Mouse (Mus musculus) activated CD4-positive, CD25-positive, alpha-beta regulatory T cell (primary cell): Measurements from ENCODE around the gene 4933424G06Rik. TPM values are rescaled to one million over a fixed set of nuclear protein-coding genes. Genes with fewer than 3 reads are reported as not detected.

Experiments used
- polyA plus RNA-seq, 2 experiments: library from polyadenylated mRNA; unstranded; fragments of 100-300 nt; shearing (Covaris generic); gene quantifications; one replicate each; pipeline ENCODE4 v1.2.1; 2017

Gene 4933424G06Rik
- under 1 TPM in 1 of 2 experiments, not detected in 1; 0.28 TPM for polyA plus RNA-seq

DNA sequence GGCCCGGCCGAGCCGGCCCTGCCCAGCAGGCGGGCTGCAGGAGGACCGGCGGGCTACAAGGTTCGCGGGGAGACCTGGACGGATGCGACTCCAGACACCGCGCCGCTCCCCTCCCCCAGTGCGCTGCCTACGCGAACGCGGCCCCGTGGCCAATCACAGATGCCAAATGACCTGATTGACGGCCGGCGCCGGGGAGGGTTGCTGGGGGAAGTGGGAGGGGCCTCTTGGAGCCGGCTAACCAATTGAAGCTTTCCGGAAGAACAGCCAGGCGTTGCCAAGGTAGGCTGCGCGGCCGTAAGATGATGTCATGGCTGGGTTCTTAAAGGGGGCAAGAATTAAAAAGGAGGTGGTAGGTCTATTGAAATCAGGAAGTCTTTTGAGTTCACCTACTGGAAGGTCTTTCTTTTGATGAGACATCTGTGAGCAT, at the start of gene 4933424G06Rik:
TSS of gene 4933424G06Rik (plus strand) at position 296 of the 427 bp plus-strand sequence.

DNA sequence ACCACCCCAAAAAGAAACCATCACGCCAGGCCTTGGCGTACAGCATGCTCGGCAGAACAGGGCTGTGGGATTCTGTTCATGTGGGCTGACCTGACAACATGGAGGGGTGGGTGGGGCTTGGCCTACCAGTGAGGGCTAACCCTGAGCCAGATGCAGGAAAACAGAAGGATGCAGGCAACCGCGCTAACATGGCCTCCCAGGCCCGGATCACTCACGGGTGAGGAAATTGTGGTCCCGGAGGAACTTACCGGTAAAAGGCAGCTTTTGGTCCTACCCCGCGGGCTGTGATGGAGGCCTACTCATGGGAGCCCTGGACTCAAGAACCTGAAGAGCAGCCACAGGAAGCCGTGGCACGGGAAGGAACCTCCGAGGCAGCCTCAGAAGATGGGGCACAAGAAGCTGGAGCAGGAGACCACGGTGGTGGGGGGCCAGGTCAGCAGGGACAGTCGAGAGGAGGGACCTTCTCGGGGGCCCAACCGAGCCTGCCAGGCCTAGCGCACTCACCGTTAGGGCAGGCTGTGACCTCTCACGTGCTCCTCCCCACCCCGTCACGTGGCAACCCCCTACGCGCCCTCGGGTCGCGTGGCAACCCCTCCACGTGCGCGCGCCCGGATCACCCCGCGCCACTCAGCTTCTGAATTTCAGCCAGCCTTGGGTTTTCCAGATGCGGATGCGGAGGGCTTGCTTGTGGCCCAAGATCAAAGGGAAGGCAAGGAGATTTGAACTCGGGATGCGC, 27.2 kb upstream of the 4933424G06Rik start, which contains the start of gene Fam178b:
TSS of gene Fam178b (minus strand) at position 564 of the 736 bp plus-strand sequence.

DNA sequence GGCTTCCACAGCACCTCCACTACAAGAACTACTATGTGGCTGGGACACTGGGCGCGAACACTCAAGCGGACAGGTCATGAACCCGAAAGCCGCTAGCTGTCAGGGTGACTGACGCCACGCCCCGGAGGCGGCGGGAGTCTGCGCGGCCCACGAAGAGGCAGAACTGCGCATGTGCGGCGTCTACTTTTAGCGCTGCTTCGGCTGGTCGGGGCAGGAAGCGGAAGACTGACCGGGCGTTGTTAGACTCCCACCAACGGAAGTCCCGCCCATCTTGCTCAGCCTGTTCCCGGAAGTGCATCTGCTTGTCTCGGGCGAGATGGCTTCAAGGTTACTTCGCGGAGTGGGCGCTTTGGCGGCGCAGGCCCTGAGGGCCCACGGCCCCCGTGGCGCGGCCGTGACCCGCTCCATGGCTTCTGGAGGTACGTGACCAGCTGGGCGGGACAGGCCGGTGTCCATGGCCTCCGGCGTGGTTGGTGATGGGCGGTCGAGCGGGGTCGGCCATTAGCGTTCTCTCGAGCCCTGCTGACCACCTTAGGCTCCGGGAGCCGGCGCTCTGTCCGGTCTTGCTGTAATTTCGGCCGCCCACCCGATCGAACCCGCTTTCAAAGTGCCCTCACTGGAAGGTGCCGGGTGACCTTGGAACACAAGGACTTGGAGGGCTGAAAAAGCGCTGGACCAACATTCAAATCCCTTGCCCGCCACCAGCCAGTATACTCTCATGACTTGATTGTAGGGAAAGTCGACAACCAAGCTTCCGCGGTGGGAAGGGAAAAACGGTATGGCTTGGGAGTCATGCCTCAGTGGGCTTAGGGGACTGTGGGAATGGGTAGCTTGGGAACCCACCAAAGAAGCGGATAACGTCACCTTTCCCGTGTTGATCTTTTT, 18.4 kb upstream of the 4933424G06Rik start, which contains the start of gene Cox5b:
TSS of gene Cox5b (plus strand) at position 179 of the 885 bp plus-strand sequence.

DNA sequence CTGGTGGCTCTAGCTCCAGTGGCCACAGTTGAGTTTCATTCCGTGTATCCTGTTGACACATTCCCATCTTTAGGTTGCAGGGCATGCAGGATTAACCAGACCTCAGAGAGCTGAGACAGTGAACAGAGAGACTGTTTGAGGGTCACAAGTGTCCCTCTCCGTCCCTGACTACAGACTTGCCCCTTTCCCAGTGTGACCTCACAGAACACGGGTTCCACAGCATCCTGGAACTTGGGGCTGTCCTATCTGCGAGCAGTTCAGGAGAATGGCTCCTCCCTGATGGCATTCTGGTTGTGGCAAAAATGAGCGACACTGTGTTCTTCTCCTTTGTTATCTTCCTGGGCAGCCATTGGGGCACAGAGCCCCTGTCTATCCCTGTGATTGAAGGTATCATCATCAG, 4.4 kb downstream of the 4933424G06Rik start, which contains the start of gene Actr1b:
TSS of gene Actr1b (minus strand) at position 112 of the 400 bp plus-strand sequence.

GRCm38 (mm10) chr1:36761568-36761967, 51.6 kb downstream of the 4933424G06Rik start, which contains the start of gene Zap70:
Gene Zap70 (plus strand): TSS chr1:36761798.

Other genes starting within 250 kb of the 4933424G06Rik start
- gene Cnnm4, start 238.5 kb upstream of the 4933424G06Rik start, polyA plus RNA-seq = 1 to 10 TPM; 2.0 to 2.2 TPM
- gene Cnnm3, start 198.3 kb upstream of the 4933424G06Rik start, polyA plus RNA-seq = 10 to 100 TPM; 17.1 to 34.6 TPM
- 10 to 100 TPM; 22.1 to 24.8 TPM for gene Ankrd23, start 173.3 kb upstream of the 4933424G06Rik start, polyA plus RNA-seq
- gene Gm42417, start 170.7 kb upstream of the 4933424G06Rik start, polyA plus RNA-seq = 1 to 10 TPM in 1 of 2 experiments, not detected in 1; 1.0 TPM
- 10 to 100 TPM; 25.1 to 30.1 TPM for gene Ankrd39, start 162.7 kb upstream of the 4933424G06Rik start, polyA plus RNA-seq
- gene Sema4c, start 151.8 kb upstream of the 4933424G06Rik start, polyA plus RNA-seq = under 1 TPM; 0.35 to 0.98 TPM
- under 1 TPM in 1 of 2 experiments, not detected in 1; 0.26 TPM for gene Fam178b, start 27.0 kb upstream of the 4933424G06Rik start, polyA plus RNA-seq
- 100 to 1,000 TPM; 581 to 642 TPM for gene Cox5b, start 18.7 kb upstream of the 4933424G06Rik start, polyA plus RNA-seq
- 10 to 100 TPM; 50.1 to 58.2 TPM for gene Actr1b, start 4.3 kb downstream of the 4933424G06Rik start, polyA plus RNA-seq
- gene Zap70, start 51.6 kb downstream of the 4933424G06Rik start, polyA plus RNA-seq = 100 to 1,000 TPM; 207 to 227 TPM
- gene Tmem131, start 233.5 kb downstream of the 4933424G06Rik start, polyA plus RNA-seq = 10 to 100 TPM; 27.9 to 39.4 TPM